Mouse (Mus musculus) hindlimb bud, embryonic 11.5 days (tissue): ENCODE data around the gene Ambra1.

Experiments used
- DNase-seq: peaks from one replicate; pipeline ENCODE4 v3.0.0-alpha.2; 2012; ENCODE audit warnings: low read depth, low spot score; ENCODE audit errors: extremely low spot score

Ambra1 gene

GRCm38 (mm10) chr2:91859423-91859822, 129.5 kb downstream of the Ambra1 start:
- DNase-seq = no peak

GRCm38 (mm10) chr2:91870754-91871153, 140.8 kb downstream of the Ambra1 start:
- DNase-seq = no peak

GRCm38 (mm10) chr2:91871225-91871624, 141.3 kb downstream of the Ambra1 start:
- DNase-seq = no peak

GRCm38 (mm10) chr2:91872658-91873057, 142.7 kb downstream of the Ambra1 start:
- no peak for DNase-seq

GRCm38 (mm10) chr2:91876000-91876805, 146.3 kb downstream of the Ambra1 start:
- no peak for DNase-seq

- DNase-seq = no peak
Observed at GRCm38 (mm10) chr2:91876806-91877140, 146.8 kb downstream of the Ambra1 start.

- no peak for DNase-seq
Observed at GRCm38 (mm10) chr2:91878387-91879180, 148.7 kb downstream of the Ambra1 start.

- DNase-seq = no peak
Observed at GRCm38 (mm10) chr2:91883961-91884360, 154.0 kb downstream of the Ambra1 start.

- no peak for DNase-seq
Observed at GRCm38 (mm10) chr2:91884616-91885015, 154.7 kb downstream of the Ambra1 start.

- no peak for DNase-seq
Observed at GRCm38 (mm10) chr2:91894716-91895115, 164.8 kb downstream of the Ambra1 start.

- DNase-seq = no peak
Observed at GRCm38 (mm10) chr2:91895401-91895800, 165.5 kb downstream of the Ambra1 start.

GRCm38 (mm10) chr2:91897968-91898367, 168.0 kb downstream of the Ambra1 start:
- no peak for DNase-seq

GRCm38 (mm10) chr2:91899141-91899540, 169.2 kb downstream of the Ambra1 start:
- no peak for DNase-seq

- no peak for DNase-seq
Observed at GRCm38 (mm10) chr2:91900431-91900830, 170.5 kb downstream of the Ambra1 start.

- DNase-seq = no peak
Observed at GRCm38 (mm10) chr2:91902336-91902735, 172.4 kb downstream of the Ambra1 start.

- no peak for DNase-seq
Observed at GRCm38 (mm10) chr2:91903171-91903925, 173.4 kb downstream of the Ambra1 start.

GRCm38 (mm10) chr2:91904618-91905307, 174.8 kb downstream of the Ambra1 start:
- no peak for DNase-seq

- no peak for DNase-seq
Observed at GRCm38 (mm10) chr2:91906141-91906540, 176.2 kb downstream of the Ambra1 start.

GRCm38 (mm10) chr2:91912616-91913015, 182.7 kb downstream of the Ambra1 start:
- DNase-seq = no peak

GRCm38 (mm10) chr2:91913328-91914110, 183.6 kb downstream of the Ambra1 start:
- no peak for DNase-seq
